Mouse (Mus musculus) thymus, postnatal 10 days (tissue): ENCODE measurements around the gene Ephb1.

Source experiments
- DNase-seq, 2 experiments: peaks; one replicate each; pipeline ENCODE4 v3.0.0; 2021; ENCODE audit warnings: low spot score in 2 of 2

The Ephb1 gene

DNA sequence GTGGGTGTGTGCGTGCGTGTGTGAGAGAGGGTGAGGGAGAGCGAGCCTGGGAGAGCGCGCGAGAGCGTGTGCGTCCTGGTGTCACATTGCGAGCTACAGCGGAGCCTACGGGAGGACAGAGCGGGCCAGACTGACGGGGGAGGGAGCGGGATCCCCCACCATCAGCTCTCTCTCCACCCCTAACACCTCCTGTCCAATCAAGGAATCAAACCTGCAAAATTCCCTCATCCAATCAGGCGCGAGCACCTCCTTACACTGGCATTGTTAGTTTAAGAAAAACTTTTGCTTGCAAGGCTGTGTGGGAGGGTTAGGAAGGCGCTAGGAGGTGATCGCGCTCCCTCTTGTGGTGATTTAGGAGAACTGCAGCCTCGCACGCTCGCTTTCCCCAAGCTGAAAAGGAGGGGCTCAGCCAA is at the start of gene Ephb1:
Gene Ephb1 (minus strand): TSS at position 133 of the 413 bp plus-strand sequence.
- DNase-seq = peak in 1 of 2 experiments; percentile 37

DNA sequence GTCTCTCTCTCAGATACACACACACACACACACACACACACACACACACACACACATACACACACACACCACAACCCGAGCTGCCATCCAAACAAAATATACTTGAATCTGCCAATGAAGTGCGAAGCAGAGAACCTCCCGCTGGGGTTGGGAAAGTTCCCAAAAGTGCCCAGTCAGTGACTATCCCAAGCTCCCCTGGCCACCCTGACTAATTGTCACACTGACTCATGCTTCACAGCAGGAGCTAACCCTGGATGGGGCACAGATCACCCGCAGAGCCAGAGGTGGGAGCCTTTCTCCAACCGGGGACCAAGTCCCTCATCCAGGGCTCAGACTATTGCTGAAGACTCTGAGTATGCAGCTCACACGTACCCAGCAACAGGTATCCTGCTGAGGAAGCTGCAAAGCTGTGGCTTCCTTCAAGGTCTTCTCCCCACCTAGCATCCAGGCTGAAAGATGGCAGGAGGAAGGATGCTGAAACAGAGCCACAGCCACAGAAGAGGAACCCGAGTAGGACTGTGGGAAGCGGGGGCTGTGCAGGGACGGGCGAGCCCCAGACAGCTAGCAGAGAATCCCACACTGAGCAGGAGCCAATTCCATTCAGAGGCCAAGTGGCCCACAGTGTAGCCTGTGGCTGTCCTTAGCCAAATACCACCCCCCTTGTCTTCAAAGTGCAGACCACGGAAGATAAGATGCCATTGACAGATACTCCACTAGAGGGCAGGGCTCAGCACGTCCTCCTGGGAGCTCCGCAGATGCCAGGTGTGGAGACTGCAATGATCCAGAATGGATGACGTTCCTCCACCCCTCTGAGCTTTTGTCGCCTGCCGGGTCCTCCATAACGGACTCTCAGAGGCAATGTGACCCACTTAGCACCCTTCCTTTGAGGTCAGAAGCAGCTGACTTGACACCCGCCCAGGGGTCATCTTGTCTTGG is 48.9 kb upstream of the Ephb1 start:
- peak in 1 of 2 experiments; percentile 12 for DNase-seq

- no peak for DNase-seq
These were observed 48.2 kb upstream of the Ephb1 start for GRCm38 (mm10) chr9:102402671-102403070.

DNA sequence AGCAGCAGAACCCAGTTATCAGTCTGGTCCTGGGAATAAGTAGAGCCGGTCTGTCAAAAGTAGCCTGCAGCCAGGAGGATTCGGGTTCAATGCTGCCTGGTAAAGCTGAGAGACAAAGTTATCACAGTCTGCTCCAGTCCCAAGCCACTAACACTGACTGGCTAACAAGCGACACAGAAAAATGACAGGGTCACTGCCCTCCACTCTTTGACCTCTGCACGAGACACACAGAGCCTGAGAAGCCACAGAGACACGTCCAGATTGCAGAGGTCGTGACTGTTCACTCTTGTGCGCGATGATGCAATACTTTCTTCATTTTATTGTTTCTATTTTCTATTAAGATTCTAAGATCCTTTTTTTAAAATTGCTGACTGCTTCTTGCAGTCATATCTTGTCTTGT is 33.8 kb upstream of the Ephb1 start:
- DNase-seq = no peak

DNA sequence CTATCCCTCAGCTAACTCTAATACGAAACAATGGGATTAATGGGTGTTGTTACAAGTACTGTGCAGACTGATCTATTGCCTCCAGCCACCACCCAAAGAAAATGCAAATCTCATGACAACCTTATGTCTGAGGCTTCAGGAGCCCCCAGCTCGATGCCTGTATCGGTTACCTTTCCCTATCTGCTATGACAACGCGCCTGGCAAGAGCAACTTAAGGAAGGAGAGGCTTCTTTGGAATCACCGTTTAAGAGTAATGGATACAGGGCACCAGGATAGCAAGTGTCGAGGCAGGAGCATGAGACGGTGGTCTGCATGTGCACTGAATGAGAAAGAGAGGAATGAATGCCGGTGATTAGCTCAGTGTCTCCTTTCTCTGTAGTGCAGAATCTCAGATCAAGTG is 32.3 kb upstream of the Ephb1 start:
- DNase-seq = no peak

- no peak for DNase-seq
These were observed 25.7 kb upstream of the Ephb1 start for GRCm38 (mm10) chr9:102380235-102380634.

GRCm38 (mm10) chr9:102374661-102375060 is 20.2 kb upstream of the Ephb1 start:
- DNase-seq = no peak

DNA sequence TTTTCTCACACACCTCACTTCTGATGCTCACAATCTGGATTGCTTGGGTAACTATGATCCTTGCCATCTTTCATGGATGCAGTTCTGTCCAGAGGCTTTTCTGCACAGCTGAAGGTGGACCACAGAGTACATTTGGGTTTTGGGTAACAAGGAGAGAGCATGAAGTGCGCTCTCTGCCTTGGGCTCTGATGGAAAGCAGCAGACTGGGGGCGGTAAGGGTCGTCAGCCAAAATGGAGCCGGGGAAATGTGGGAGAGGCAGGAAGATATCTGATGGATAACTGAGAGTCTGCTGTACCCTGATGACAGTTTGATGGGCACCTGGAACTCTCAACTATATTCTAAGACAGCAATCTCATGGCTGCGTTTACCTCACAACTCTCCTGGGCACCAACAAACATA is 19.4 kb upstream of the Ephb1 start:
- DNase-seq = no peak

DNA sequence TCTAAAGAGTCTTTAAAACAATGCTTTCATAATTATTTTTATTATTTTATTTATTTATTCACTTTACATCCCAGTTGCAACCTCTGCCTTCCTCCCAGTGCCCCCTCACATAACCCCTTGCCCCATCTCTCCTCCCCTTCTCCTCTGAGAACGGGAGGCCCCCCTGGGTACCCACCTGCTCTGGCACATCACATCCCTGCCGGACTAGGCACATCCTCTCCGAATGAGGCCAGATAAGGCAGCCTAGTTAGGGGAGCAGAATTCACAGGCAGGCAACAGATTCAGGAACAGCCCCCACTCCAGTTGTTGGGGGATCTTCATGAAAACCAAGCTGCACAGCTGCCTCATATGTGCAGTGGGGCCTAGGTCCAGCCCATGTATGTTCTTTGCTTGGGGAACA is 17.4 kb upstream of the Ephb1 start:
- no peak for DNase-seq

DNA sequence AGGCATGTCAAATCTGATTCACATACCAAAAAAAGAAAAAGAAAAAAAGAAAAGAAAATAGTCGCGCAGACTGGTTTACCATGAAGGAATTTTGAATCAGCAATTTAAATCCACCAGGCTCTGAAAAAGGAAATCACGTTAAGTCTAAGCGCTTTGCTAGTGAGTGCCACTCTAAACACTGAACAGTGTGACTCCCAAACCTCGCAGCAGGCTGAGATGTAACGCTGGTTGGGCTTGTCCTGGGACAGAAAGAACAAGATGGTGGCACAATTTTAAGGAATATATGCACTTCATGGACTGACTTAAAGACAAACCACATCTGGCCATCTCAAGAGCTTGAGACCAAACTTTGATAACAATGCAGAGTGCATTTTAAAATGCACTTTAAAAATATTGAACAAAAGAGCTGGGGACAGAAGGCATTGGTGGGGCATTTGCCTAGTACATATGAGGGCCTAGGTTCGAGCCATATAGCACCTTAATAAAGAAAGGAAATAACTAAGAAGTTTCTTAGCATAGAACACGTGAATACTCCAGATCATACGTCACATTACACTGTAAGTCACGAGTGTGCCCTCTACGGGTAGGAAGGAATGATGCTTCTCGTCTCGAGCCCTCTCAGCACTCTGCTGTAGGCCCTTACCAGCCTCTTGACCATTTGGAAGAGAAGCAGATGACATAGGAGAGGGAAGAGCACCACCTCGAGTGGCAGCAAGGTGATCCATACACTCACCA is 16.7 kb upstream of the Ephb1 start:
- no peak for DNase-seq

- no peak for DNase-seq
These were observed 15.6 kb upstream of the Ephb1 start for GRCm38 (mm10) chr9:102370141-102370540.

DNA sequence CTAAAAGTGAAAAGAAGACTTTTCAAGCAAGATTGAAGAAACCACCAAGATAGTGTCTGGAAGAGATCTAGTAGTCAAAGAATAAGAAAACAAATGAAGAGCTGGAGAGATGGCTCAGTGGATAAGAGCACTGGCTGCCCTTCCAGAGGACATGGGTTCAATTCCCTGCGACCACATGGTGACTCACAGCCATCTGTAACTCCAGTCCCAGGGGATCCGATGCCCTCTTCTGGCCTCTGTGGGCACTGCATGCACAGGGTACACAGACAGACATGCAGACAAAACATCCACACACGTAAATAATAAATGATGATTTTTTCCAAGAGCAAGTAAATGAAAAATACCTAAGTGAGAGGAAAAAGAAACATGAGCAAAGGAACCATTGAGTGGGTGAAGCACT is 14.6 kb upstream of the Ephb1 start:
- DNase-seq = no peak

GRCm38 (mm10) chr9:102367796-102368195 is 13.3 kb upstream of the Ephb1 start:
- DNase-seq = no peak

GRCm38 (mm10) chr9:102365536-102365935 is 11.0 kb upstream of the Ephb1 start:
- no peak for DNase-seq

DNA sequence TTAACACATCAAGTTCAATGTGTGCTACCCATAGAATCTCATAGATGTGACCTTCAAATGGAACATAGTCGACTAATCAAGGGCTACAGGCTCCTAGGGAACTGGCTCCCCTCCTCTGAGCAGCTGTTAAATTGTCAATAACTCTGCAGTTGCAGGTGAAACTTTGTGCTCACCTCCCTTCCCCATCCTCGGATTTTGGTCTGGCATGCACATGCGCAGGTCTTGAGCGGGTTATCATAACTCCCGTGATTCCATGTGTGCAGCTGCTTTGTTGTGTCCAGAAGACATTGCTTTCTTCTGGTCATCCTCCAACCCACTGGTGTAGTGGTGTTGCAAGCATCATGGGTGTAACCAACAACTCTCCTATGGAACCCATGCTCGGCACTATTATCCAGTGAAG is 4.8 kb upstream of the Ephb1 start:
- DNase-seq = no peak

- no peak for DNase-seq
These were observed 4.2 kb upstream of the Ephb1 start for GRCm38 (mm10) chr9:102358711-102359110.

- DNase-seq = no peak
These were observed 3.5 kb upstream of the Ephb1 start for GRCm38 (mm10) chr9:102358011-102358410.

GRCm38 (mm10) chr9:102356516-102356915 is 2.0 kb upstream of the Ephb1 start:
- no peak for DNase-seq

DNA sequence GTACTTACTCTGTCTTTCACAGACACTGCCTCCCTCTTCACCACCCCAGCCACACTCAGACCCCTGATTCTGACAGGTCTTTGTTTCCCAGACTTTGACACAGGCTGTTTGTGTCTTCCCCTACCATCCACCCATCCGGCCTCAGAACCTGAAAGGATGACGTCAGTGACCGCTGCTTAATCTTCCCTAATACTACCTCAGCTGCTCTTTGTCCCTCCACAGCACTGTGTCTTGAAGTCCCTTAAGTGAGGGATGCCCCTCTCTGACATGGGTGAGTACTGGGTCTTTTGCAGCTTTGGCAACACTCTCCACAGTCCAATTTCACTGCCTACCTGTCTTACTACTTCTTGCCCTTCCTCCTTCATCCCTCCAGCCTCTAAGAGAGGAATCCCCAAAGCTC is 1.2 kb upstream of the Ephb1 start:
- no peak for DNase-seq

- DNase-seq = no peak
These were observed 629 bp downstream of the Ephb1 start for GRCm38 (mm10) chr9:102353636-102354491.

DNA sequence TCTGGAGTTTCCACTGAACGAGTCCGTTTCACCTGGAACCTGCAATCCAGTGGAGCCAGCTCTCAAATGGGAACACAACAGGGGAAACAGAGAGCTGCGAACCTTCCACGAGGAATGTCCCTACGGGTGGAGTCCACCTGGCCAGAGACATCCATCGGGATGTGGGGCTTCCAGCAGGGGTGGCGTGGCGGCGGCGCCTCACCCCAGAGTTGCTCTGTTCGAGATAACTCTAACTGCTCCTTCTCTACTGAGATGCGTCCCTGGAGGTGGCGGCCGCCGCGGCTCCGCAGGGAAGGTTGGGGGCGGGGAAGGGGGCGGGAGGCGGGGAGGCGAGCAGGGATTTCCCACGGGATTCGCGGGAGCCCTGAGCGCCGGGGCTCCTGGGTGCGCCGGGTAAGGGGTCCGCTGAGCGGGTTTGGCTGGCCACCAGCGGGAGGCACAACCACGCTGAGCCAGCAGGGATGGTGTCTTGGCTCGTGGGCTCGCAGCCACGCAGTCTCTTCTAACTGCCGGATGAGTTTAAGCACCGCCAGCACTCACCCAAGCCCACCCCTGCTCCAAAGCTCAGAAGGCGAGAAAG is 1.3 kb downstream of the Ephb1 start:
- no peak for DNase-seq
